Mouse (Mus musculus) liver, postnatal 0 days (tissue): ENCODE results near the gene Nolc1. TPM values are rescaled to one million over a fixed set of nuclear protein-coding genes. Genes with fewer than 3 reads are reported as not detected.

ENCODE experiments used
- ATAC-seq: fragments of 200-750 bp; cut with Nextera tagmentation; 2 replicates; pipeline ENCODE4 v1.8.0; 2017; ENCODE audit warnings: mild to moderate bottlenecking, moderate library complexity
- DNase-seq: peaks from one replicate; pipeline ENCODE4 v3.0.0-alpha.2; 2016
- H3K27ac ChIP-seq: fragments of 300-500 bp; sonication (generic); 2 replicates; pipeline ENCODE4 v1.5.1; 2014; ENCODE audit warnings: antibody characterized with exemption, moderate library complexity, mild to moderate bottlenecking, low read depth
- H3K27me3 ChIP-seq: fragments of 300-500 bp; sonication (generic); 2 replicates; pipeline ENCODE4 v1.6.1; 2014; ENCODE audit warnings: low read length, control low read depth, mixed read lengths; ENCODE audit not compliant: insufficient read depth
- H3K36me3 ChIP-seq: fragments of 300-500 bp; sonication (generic); replicated peaks from 2 replicates; pipeline ENCODE4 v1.6.1; 2014; ENCODE audit warnings: mild to moderate bottlenecking, control low read depth, low read length, moderate library complexity, mixed read lengths; ENCODE audit not compliant: insufficient read depth
- H3K4me1 ChIP-seq: fragments of 300-500 bp; sonication (generic); 2 replicates; pipeline ENCODE4 v1.6.1; 2014; ENCODE audit warnings: antibody characterized with exemption, mild to moderate bottlenecking, control low read depth; ENCODE audit not compliant: insufficient read depth
- H3K4me2 ChIP-seq: fragments of 300-500 bp; sonication (generic); 2 replicates; pipeline ENCODE4 v1.6.1; 2014; ENCODE audit warnings: low read depth, mild to moderate bottlenecking, low read length, moderate library complexity, mixed read lengths
- H3K4me3 ChIP-seq: fragments of 300-500 bp; sonication (generic); 2 replicates; pipeline ENCODE4 v1.5.1; 2014; ENCODE audit warnings: low read depth, low read length
- H3K9ac ChIP-seq: fragments of 300-500 bp; sonication (generic); replicated peaks from 2 replicates; pipeline ENCODE4 v1.6.1; 2014; ENCODE audit warnings: mild to moderate bottlenecking, moderate library complexity
- H3K9me3 ChIP-seq: fragments of 300-500 bp; sonication (generic); 2 replicates; pipeline ENCODE4 v1.6.1; 2016; ENCODE audit warnings: mild to moderate bottlenecking, control low read depth, low read length, mixed read lengths
- CTCF ChIP-seq: sonication (generic); IDR thresholded peaks from 2 replicates; pipeline ENCODE4 v1.5.1; 2016; ENCODE audit warnings: antibody characterized with exemption, low read depth
- EP300 ChIP-seq: IDR thresholded peaks from 2 replicates; pipeline ENCODE4 v1.6.1; 2016; ENCODE audit warnings: antibody characterized with exemption, low read depth, mild to moderate bottlenecking
- WGBS: fragments of 180-500 bp; shearing (Covaris S2); extraction: QIAGEN DNeasy Blood & Tissue Kit; methylation state at CpG from one replicate; pipeline ENCODE4 v1.1.7; 2014; ENCODE audit not compliant: insufficient replicate concordance; 5-methylcytosine and 5-hydroxymethylcytosine counted together
- polyA plus RNA-seq: library from polyadenylated mRNA; unstranded; fragments of >200 nt; fragmentation: Nextera tagmentation; extraction: Ambion mirVana; gene quantifications from 2 replicates; pipeline ENCODE4 v1.2.1, GENCODE M21; 2015

Gene Nolc1
- polyA plus RNA-seq = 23.1 and 26.9 TPM in 2 replicates

DNA sequence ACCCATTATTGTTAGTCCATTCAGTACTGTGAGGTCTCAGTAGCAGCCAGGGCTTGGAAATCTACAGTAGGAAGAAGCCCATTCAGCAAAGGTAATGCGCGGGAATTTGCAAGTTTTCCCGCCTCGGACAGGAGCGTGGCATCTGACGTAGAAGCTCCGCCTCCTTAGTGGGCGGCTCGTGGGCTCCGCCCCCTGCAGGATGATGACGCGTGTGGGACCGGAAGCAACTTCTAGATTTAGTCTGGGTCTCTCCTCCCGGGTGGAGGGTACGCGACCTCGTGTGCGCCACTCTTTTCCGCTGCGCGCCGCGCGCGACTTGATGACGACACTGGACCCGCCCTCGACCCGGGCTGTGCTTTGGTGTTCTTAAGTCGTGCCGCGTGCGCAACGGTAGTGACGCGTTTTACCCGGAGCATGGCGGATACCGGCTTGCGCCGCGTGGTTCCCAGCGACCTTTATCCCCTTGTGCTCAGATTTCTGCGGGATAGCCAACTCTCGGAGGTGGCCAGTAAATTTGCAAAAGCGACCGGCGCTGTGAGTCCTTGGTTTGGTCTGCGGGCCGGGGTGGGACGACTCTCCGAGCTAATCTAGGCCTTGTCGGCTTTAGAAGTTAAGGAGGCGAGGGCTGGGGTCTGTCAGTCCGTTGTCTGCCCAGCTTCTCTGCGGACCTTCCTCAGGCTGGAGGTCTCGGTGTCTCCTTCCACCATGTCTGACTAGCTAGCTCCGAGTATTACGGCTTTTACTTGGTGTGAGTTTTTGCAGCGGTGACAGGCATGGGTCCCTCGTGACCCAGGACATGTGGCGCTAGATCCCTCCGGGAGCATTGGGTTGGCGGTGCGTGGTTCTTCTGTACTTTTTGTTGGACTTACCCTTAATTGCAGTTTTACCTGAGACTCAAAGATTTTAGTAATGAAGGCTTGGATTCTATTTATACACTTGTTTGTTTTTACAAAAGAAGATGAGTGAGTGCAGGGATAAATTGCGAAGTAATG is at the start of gene Nolc1:
Nolc1 (plus strand) TSS at position 248 of the 992 bp plus-strand sequence.
- Histone ChIP-seq H3K4me2 (peak within 1 kb of the TSS; percentile 89), H3K27me3 (no peaks in the 10 kb centered on the region), H3K4me3 (peak within 1 kb of the TSS; percentile 80), H3K9ac (peak within 1 kb of the TSS; percentile 81), H3K9me3 (no peaks in the 10 kb centered on the region), H3K27ac (peak within 1 kb of the TSS; percentile 82), H3K4me1 (peaks cover 17% of the 10 kb centered on the region), H3K36me3 (peaks cover 50% of the 10 kb centered on the region)
- TF ChIP-seq EP300 (peak; percentile 54; the same call in 1 of the 2 replicates), CTCF (0 out of 2 replicates have a peak, but pooled peaks have one; percentile 14)
- peak; percentile 98 for DNase-seq
- ATAC-seq = peak; percentile 98
- WGBS = under 1% methylated on average over 66 of the region's 66 CpGs

DNA sequence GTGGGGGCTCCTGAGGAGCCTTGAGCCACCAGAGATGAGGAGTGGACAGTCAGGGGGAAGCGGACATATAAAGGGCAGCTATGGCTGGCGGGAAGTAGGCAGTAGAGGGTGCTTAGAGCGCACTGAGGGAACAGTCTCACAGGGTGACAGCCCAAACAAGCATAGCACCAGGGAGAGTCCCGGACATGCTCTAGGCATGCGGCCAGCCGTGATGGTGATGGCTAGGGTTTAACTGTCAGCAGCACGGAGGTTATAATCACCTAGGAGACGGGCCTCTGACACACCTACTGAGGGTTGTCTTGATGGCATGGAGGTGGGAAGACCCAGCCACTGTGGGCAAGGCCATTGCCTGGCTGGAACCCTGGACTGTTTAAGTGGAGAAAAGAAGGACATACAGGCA is 49.1 kb upstream of the Nolc1 start:
- TF ChIP-seq EP300 (no peak), CTCF (no peak)
- no peak overlapping the region for H3K4me3 ChIP-seq
- peaks cover 22% of the 10 kb centered on the region; the same call in 1 of the 2 replicates for H3K4me1 ChIP-seq
- DNase-seq (peak; percentile 47), ATAC-seq (peak; percentile 45)
- H3K9ac ChIP-seq = no peak overlapping the region
- H3K4me2 ChIP-seq = no peak overlapping the region
- H3K27ac ChIP-seq = 0 out of 2 replicates have a peak overlapping the region, but pooled peaks have one; percentile 39
- H3K9me3 ChIP-seq = no peaks in the 10 kb centered on the region
- H3K27me3 ChIP-seq = no peaks in the 10 kb centered on the region
- H3K36me3 ChIP-seq = peaks cover 6% of the 10 kb centered on the region; the same call in 1 of the 2 replicates
- WGBS = 53% methylated on average over 8 of the region's 8 CpGs

DNA sequence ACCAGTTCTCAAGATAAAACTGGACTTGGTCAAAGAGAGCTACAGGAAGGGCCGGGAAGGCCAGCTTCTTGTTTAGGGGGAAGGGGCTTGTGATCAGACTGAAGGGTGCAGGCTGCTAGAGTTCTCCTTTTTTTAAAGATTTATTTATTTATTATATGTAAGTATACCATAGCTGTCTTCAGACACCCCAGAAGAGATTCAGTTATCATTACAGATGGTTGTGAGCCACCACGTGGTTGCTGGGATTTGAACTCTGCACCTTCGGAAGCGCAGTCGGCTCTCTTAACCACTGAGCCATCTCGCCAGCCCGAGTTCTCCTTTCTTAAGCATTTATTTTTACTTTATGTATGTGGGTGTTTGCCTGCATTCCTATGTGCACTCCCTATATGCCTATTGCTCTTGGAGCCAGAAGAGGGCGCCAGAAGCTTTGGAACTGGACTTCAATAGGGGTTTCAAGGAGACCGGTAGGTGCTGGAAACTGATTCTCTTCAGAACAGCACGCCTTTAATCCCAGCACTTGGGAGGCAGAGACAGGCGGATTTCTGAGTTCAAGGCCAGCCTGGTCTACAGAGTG is 46.8 kb upstream of the Nolc1 start:
- no peak overlapping the region for H3K9ac ChIP-seq
- H3K4me3 ChIP-seq = no peak overlapping the region
- no peak overlapping the region for H3K4me2 ChIP-seq
- no peaks in the 10 kb centered on the region for H3K27me3 ChIP-seq
- TF ChIP-seq EP300 (no peak), CTCF (peak; percentile 60)
- DNase-seq (peak; percentile 21), ATAC-seq (no peak)
- peaks cover 24% of the 10 kb centered on the region for H3K4me1 ChIP-seq
- no peaks in the 10 kb centered on the region for H3K9me3 ChIP-seq
- H3K27ac ChIP-seq = peak overlapping the region; percentile 93
- 73% methylated on average over 11 of the region's 11 CpGs for WGBS
- peaks cover 27% of the 10 kb centered on the region for H3K36me3 ChIP-seq

DNA sequence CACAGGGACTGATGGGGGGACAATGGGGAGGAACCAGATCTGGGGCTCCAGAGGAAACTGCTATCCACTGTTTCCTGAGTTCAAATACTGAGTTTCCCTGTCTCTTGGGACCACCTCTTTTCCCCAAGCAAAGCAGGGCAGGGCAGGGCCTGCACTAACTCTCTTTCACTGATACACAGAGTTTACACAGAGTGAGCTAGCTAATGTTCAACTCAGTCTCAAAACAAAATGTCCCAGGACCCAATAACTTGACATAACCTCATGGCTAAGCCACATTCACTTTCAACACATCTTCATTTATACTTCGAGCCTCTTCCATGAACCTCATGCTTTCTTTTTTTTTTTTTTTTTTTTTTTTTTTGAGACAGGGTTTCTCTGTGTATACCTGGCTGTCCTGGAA is 46.0 kb upstream of the Nolc1 start:
- H3K27me3 ChIP-seq = no peaks in the 10 kb centered on the region
- ATAC-seq = peak; percentile 50
- 75% methylated on average over 1 of the region's 1 CpGs for WGBS
- peaks cover 24% of the 10 kb centered on the region for H3K4me1 ChIP-seq
- peak overlapping the region; percentile 93 for H3K27ac ChIP-seq
- TF ChIP-seq CTCF = no peak
- TF ChIP-seq EP300 = 0 out of 2 replicates have a peak, but pooled peaks have one; percentile 40
- H3K36me3 ChIP-seq = peaks cover 36% of the 10 kb centered on the region
- no peak overlapping the region for H3K4me3 ChIP-seq
- no peak overlapping the region for H3K4me2 ChIP-seq
- no peaks in the 10 kb centered on the region for H3K9me3 ChIP-seq
- no peak for DNase-seq
- H3K9ac ChIP-seq = no peak overlapping the region

DNA sequence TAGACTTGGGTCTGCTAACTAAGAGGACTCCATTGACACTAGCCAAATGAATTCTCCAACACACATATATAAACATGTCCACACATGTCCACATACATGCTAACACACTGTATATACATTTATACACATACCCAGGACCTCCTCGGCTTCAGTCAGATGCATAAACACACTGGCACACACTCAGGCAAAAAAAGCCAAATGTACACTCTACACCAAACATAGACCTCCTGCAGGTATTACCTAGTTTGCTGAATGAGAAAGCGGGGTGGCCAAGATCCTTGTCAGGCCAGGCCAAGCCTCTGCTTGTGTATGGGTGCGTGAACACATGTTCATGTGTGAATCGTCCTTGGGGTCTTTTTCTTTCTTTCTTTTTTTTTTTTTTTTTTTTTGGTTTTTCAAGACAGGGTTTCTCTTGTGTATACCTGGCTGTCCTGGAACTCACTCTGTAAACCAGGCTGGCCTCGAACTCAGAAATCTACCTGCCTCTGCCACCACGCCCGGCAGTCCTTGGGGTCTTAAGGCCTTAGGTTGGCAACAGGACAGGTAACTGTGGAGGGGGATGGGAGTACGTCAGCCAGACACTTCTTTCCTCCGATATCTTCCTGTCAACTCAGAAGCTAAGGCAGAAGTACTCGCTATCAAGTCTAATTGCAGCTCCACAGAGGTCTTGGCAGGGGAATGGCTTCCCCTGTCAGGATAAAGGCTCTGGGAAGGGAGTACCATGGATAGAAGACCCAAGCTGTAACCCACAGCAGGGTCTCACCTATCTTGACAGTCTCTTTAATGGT is 45.3 kb upstream of the Nolc1 start:
- Histone ChIP-seq H3K27ac (peak overlapping the region; percentile 93), H3K27me3 (no peaks in the 10 kb centered on the region), H3K4me3 (no peak overlapping the region), H3K9me3 (no peaks in the 10 kb centered on the region), H3K4me2 (no peak overlapping the region), H3K4me1 (peaks cover 24% of the 10 kb centered on the region), H3K36me3 (peaks cover 43% of the 10 kb centered on the region), H3K9ac (no peak overlapping the region)
- TF ChIP-seq EP300 = no peak
- DNase-seq (no peak), ATAC-seq (no peak)
- 88% methylated on average over 10 of the region's 10 CpGs for WGBS
